Mouse (Mus musculus) intestine, embryonic 14.5 days (tissue): Measurements from ENCODE around the gene Doc2b. TPM values are rescaled to one million over a fixed set of nuclear protein-coding genes. Genes with fewer than 3 reads are reported as not detected.
A peak's percentile ranks its signal among the peaks of the same experiment; 100 is the strongest.

ENCODE experiments used
- ATAC-seq: fragments of 200-750 bp; cut with Nextera tagmentation; replicated peaks from 2 replicates; pipeline ENCODE4 v1.8.0; 2017; ENCODE audit warnings: low read depth, moderate number of reproducible peaks, moderate TSS enrichment, moderate library complexity; ENCODE audit not compliant: low FRiP score, low TSS enrichment
- DNase-seq: peaks from one replicate; pipeline ENCODE4 v3.0.0-alpha.2; 2018; ENCODE audit warnings: low spot score
- H3K27ac ChIP-seq: fragments of 300-500 bp; sonication (generic); 2 replicates; pipeline ENCODE4 v1.5.1; 2014; ENCODE audit warnings: low read depth, mild to moderate bottlenecking, control low read depth
- H3K27me3 ChIP-seq: fragments of 300-500 bp; sonication (generic); replicated peaks from 2 replicates; pipeline ENCODE4 v1.6.1; 2014; ENCODE audit warnings: low read length, control low read depth; ENCODE audit not compliant: control insufficient read depth, insufficient read depth
- H3K36me3 ChIP-seq: fragments of 300-500 bp; sonication (generic); 2 replicates; pipeline ENCODE4 v1.6.1; 2014; ENCODE audit warnings: low read length, control low read depth; ENCODE audit not compliant: control insufficient read depth, insufficient read depth
- H3K4me1 ChIP-seq: fragments of 300-500 bp; sonication (generic); replicated peaks from 2 replicates; pipeline ENCODE4 v1.6.1; 2014; ENCODE audit warnings: low read length, control low read depth, mixed read lengths; ENCODE audit not compliant: control insufficient read depth, insufficient read depth
- H3K4me2 ChIP-seq: fragments of 300-500 bp; sonication (generic); 2 replicates; pipeline ENCODE4 v1.6.1; 2014; ENCODE audit warnings: low read length
- H3K4me3 ChIP-seq: fragments of 300-500 bp; sonication (generic); 2 replicates; pipeline ENCODE4 v1.5.1; 2014; ENCODE audit warnings: low read depth, low read length, control low read depth, mixed read lengths
- H3K9ac ChIP-seq: fragments of 300-500 bp; sonication (generic); 2 replicates; pipeline ENCODE4 v1.6.1; 2014; ENCODE audit warnings: mild to moderate bottlenecking, low read length
- H3K9me3 ChIP-seq: fragments of 300-500 bp; sonication (generic); 2 replicates; pipeline ENCODE4 v1.6.1; 2016; ENCODE audit warnings: low read length, control low read depth; ENCODE audit not compliant: control insufficient read depth
- WGBS: fragments of 180-500 bp; shearing (Covaris S2); extraction: QIAGEN DNeasy Blood & Tissue Kit; methylation state at CpG from one replicate; pipeline ENCODE4 v1.1.7; 2014; 5-methylcytosine and 5-hydroxymethylcytosine counted together
- polyA plus RNA-seq: library from polyadenylated mRNA; unstranded; fragments of >200 nt; fragmentation: Nextera tagmentation; extraction: Ambion mirVana; gene quantifications from 2 replicates; pipeline ENCODE4 v1.2.1, GENCODE M21; 2014

Gene Doc2b
- 2.2 and 2.6 TPM in 2 replicates for polyA plus RNA-seq

DNA sequence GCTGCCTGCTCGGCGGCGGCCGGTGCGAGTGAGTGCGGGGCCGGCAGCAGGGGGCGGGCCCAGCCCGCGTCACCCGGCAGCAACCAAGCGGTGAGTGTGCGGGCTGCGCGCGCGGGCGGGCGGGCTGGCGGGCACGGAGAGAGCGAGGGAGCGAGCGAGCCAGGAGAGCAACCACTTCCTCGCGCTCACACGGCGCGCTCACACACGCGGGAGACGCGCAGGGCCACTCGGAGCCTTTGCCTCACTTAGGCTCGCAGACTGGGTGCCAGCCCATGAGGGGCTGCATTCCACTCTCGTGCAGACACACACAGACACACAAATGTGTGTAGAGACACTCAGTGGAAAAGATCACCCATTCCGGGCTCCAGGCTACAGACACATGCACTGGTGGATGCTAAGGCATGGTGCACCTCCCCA lies at the start of gene Doc2b:
Gene Doc2b (minus strand): TSS at position 21 of the 417 bp plus-strand sequence.
- Histone ChIP-seq H3K36me3 (no peaks in the 10 kb centered on the region), H3K4me2 (peak within 1 kb of the TSS; percentile 61), H3K27me3 (peaks cover 40% of the 10 kb centered on the region), H3K4me3 (peak within 1 kb of the TSS; percentile 46), H3K9ac (peak within 1 kb of the TSS; percentile 61), H3K9me3 (no peaks in the 10 kb centered on the region), H3K4me1 (peaks cover 6% of the 10 kb centered on the region), H3K27ac (no peak within 1 kb of the TSS)
- ATAC-seq (peak; percentile 69), DNase-seq (peak; percentile 70)
- WGBS = 4% methylated on average over 29 of the region's 37 CpGs

DNA sequence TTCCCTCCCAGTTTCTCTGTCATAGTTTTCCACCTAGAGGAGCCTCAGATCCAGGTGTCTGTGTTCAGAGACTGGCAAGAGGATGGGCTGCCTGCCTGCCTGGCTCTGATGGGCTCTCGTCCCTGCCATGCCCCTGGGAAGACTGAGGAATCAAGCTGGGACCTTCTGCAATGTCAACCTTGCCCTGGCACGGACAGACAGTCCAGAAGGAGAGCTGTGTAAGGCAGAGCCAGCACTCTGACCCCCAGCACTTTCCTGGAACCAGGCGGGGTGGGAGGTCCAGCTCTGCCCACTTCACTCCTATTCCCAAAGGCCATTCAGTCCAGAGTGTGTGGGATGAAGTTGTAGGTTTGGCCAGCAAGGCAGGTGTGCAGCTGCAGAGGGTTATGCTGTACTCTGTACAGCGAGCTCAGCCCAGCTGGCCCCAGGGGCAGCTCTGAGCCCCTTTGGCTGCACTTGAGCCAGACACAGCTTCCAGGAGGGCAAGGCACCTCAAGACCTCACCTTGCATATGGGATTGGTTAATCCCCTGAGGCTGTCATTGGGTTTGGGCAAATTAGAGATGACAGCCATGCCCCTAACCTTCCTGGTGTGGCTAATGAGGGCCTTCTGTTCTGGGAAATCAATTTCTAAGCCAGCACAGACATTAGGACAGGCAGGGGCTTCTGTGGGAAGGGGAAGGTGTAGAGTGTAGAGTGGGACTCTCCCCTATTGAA lies 47.2 kb upstream of the Doc2b start:
- H3K4me3 ChIP-seq = no peak overlapping the region
- H3K9me3 ChIP-seq = no peaks in the 10 kb centered on the region
- H3K36me3 ChIP-seq = no peaks in the 10 kb centered on the region
- H3K4me1 ChIP-seq = no peaks in the 10 kb centered on the region
- no peaks in the 10 kb centered on the region for H3K27me3 ChIP-seq
- no peak overlapping the region for H3K9ac ChIP-seq
- WGBS = 72% methylated on average over 4 of the region's 4 CpGs
- no peak for ATAC-seq
- DNase-seq = no peak
- no peak overlapping the region for H3K4me2 ChIP-seq
- H3K27ac ChIP-seq = no peak overlapping the region

DNA sequence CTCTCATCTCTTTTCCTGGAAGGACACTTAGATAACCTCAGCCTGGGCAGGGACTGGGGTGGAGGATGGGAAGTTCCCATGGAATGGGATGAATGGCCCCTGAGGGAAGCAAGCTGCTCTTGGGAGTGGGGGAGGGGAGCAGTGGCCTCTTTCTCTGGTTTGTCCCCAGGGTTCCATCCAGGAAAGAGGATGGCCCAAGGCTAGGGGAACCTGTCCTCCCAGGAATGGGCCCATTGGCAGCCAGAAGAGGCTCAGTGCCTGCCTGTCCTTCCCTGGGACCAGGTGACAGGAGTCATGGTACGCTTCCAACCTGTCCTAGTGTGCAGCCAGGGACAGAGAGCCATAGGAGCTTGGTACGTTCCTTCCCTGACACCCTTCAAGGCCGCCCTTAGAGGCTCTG lies 45.7 kb upstream of the Doc2b start:
- no peak for DNase-seq
- 68% methylated on average over 3 of the region's 3 CpGs for WGBS
- H3K27ac ChIP-seq = no peak overlapping the region
- H3K9me3 ChIP-seq = no peaks in the 10 kb centered on the region
- H3K9ac ChIP-seq = no peak overlapping the region
- no peaks in the 10 kb centered on the region for H3K27me3 ChIP-seq
- no peak overlapping the region for H3K4me3 ChIP-seq
- H3K4me2 ChIP-seq = no peak overlapping the region
- no peak for ATAC-seq
- H3K4me1 ChIP-seq = no peaks in the 10 kb centered on the region
- H3K36me3 ChIP-seq = no peaks in the 10 kb centered on the region

DNA sequence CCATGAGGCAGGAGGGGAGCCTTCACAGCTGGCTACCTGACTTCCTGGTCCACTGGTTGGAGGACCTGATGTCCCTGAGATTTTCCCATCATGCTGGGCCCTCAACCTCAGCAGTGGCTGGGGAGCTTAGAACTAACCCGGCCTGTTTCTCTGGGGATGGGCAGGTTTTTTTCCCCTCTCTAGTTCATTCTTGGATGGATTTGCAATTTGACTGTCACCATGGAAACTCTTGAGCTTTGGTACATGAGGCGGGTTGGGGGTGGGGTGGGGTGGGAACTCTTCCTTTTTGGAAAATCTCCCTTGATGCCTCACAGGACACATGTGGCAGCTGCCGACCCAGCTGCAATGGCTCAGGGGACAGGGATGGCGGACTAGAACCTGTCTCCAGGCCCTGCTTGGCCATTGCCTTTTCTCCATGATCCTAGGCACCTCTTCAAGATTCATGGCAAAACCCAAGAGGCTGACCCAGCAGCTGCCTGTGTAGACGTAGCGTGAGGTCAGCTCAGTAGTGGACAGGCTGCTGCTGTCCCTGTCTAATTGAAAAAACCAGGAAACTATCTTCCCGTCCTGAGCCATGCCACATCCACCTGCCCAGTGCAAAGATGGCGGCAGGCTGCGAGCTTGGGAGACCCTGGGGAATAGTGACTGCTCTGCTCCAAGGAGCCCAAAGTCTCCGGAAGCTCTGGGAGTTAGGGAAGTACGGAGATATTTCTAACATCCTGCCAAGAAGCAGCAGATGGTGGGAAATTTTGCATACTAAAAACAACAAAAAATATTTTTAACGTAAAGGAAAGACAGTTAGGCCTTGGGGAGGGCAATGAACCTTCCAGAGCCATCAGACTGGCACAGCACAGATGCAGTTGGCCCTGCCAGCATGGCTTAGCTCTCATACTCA lies 43.9 kb upstream of the Doc2b start:
- 80% methylated on average over 12 of the region's 12 CpGs for WGBS
- no peak overlapping the region for H3K9ac ChIP-seq
- H3K4me2 ChIP-seq = no peak overlapping the region
- no peaks in the 10 kb centered on the region for H3K4me1 ChIP-seq
- no peaks in the 10 kb centered on the region for H3K27me3 ChIP-seq
- no peaks in the 10 kb centered on the region for H3K9me3 ChIP-seq
- DNase-seq (no peak), ATAC-seq (no peak)
- no peak overlapping the region for H3K27ac ChIP-seq
- H3K36me3 ChIP-seq = no peaks in the 10 kb centered on the region
- H3K4me3 ChIP-seq = no peak overlapping the region

DNA sequence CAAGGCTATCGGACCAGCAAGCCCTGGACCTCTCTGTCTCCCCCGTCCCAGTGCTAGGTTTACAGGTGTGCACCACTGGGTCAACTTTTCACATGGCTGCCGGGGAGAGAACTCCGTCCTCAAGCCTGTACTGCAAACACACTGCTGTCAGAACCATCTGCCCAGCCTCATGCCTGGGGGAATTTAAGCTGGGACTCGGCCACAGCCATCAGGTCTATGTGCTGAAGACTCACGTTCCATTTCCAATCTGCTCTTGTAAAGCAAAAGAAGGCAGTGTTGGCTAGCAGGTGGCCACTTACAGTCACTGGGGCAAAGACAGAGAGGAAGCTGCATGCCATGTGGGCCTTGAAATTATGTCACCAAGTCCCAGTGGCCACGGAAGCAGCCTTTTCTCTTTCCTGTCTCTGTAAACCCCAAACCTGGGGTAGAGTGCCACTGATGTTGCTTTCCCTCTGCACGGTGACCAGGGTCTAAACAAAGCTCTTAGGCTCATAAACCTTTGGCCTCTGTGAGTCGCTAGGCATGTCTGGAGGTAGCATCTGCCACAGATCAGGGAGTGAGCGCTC lies 43.1 kb upstream of the Doc2b start:
- no peak overlapping the region for H3K9ac ChIP-seq
- 67% methylated on average over 10 of the region's 10 CpGs for WGBS
- ATAC-seq (no peak), DNase-seq (no peak)
- H3K36me3 ChIP-seq = no peaks in the 10 kb centered on the region
- no peaks in the 10 kb centered on the region for H3K9me3 ChIP-seq
- no peak overlapping the region for H3K4me2 ChIP-seq
- H3K4me3 ChIP-seq = no peak overlapping the region
- H3K4me1 ChIP-seq = no peaks in the 10 kb centered on the region
- no peaks in the 10 kb centered on the region for H3K27me3 ChIP-seq
- no peak overlapping the region for H3K27ac ChIP-seq

DNA sequence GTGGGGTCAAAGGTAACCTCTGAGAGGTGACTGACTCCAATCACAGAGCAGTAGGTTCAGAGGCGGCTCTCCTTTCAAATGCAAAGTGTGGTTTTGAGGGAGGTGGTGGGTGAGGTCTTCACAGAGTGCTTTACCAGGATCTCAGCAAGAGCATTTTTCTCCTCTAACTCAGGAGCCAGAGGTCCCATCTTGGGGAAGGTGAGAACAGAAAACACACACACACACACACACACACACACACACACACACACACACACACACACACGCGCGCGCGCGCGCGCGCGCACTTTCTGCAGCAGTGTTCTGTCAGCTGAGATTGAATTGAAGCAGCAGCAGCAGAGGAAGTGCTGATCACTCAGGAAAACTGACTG lies 40.4 kb upstream of the Doc2b start:
- Histone ChIP-seq H3K4me2 (no peak overlapping the region), H3K9ac (no peak overlapping the region), H3K4me1 (no peaks in the 10 kb centered on the region; the same call in 1 of the 2 replicates), H3K9me3 (no peaks in the 10 kb centered on the region), H3K4me3 (no peak overlapping the region), H3K27ac (no peak overlapping the region), H3K27me3 (no peaks in the 10 kb centered on the region), H3K36me3 (no peaks in the 10 kb centered on the region)
- WGBS = 47% methylated on average over 11 of the region's 11 CpGs
- DNase-seq = no peak
- no peak for ATAC-seq

DNA sequence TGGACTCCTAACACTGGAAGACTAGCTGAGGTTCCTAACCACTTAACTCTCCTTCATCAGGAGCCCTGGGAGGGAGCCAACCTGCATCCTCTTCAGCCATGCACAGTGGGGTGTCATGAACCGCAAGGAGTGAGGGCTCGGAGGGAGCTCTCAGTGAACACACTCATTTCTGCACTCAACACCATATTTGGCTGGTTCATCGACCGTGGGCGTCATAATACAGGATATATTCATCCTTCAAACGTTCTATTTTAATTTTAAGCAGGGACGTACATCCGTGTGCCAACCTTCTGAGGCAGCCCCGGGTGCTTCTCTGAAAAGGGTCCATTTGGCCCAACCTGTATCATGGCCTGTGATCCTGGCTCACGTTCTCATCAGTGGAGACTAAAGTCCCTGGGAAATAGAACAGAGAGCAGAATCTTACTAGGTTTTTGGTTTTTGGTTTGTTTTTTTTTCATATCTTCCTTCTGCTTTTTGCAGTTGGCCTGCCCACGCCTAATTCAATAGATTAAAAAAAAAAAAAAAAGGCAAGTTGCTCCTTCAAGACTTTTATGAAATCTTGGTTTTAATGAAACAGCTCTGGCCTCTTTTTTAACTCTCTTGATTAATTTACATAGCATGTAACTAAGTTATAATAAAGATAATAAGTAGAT lies 39.9 kb upstream of the Doc2b start:
- Histone ChIP-seq H3K27ac (no peak overlapping the region), H3K4me1 (no peaks in the 10 kb centered on the region; the same call in 1 of the 2 replicates), H3K9me3 (no peaks in the 10 kb centered on the region), H3K4me2 (no peak overlapping the region), H3K36me3 (no peaks in the 10 kb centered on the region), H3K4me3 (no peak overlapping the region), H3K9ac (no peak overlapping the region), H3K27me3 (no peaks in the 10 kb centered on the region)
- ATAC-seq = no peak
- WGBS = 72% methylated on average over 11 of the region's 11 CpGs
- no peak for DNase-seq

DNA sequence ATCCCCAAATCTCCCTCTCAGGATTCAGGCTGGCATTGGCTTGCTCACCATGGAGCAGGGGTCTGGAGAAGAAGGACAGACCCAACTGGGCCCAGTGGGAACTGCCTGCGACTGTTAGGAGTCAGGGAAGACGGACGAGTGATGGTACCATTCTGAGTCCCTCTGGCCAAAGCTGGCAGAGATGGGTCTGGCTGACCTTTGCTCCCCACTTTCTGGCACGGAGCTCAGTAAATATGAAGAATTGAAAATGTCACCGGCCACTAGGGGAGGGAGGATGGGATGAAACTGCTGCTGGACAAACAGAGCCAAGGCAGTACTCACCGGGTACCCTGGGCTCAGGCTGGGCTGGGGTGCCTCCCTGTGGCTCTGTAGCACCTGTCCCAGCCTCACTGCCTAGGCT lies 37.2 kb upstream of the Doc2b start:
- Histone ChIP-seq H3K4me2 (no peak overlapping the region), H3K4me1 (no peaks in the 10 kb centered on the region; the same call in 1 of the 2 replicates), H3K9ac (no peak overlapping the region), H3K27ac (no peak overlapping the region), H3K36me3 (no peaks in the 10 kb centered on the region), H3K9me3 (no peaks in the 10 kb centered on the region), H3K4me3 (no peak overlapping the region), H3K27me3 (no peaks in the 10 kb centered on the region)
- ATAC-seq (no peak), DNase-seq (no peak)
- 67% methylated on average over 6 of the region's 6 CpGs for WGBS
